Comparison of ENCODE assay signal across 9 mouse cellular contexts in genomic region chr2:136051688-136052289, GRCm38 (mm10). TPM values are rescaled to one million over a fixed set of nuclear protein-coding genes. Genes with fewer than 3 reads are reported as not detected.
DNase-seq lines count a peak whose midpoint lies in the region; ATAC-seq and TF ChIP-seq lines count a peak whose summit lies in the region.
"Had no signal": no experiment of that assay in that cellular context is flagged by ENCODE, and none has a peak within 500 bp of the region (broad histone marks: within the 10 kb centered on the region; RNA-seq: fewer than 3 reads in every experiment).

TSS of gene Lamp5 (plus strand) at chr2:136052239.

- DNase-seq in frontal cortex, adult 2 months (ENCODE audit: extremely low spot score in 1 of 2, low spot score in 1 of 2) = no peak
- DNase-seq in frontal cortex, postnatal 10 days (ENCODE audit: low spot score in 2 of 2) = no peak
- DNase-seq in limb, embryonic 14.5 days (ENCODE audit: low spot score) = no peak
- no peak for DNase-seq in lung, postnatal 4 days

- peak within 1 kb of the TSS; percentile 67 for H3K4me3 ChIP-seq in E14TG2a.4 (replicated peaks; ENCODE audit: low read length)
- H3K4me3 ChIP-seq in forebrain, embryonic 16.5 days (replicated peaks; ENCODE audit: low read length) = peak within 1 kb of the TSS; percentile 28
- peak within 1 kb of the TSS; percentile 22 for H3K4me3 ChIP-seq in limb, embryonic 14.5 days (replicated peaks; ENCODE audit: low read length)

- 2% methylated on average over 8 of the region's 8 CpGs for WGBS in forebrain, embryonic 16.5 days
- 4% methylated on average over 8 of the region's 8 CpGs for WGBS in limb, embryonic 14.5 days

- peaks cover 14% of the 10 kb centered on the region; the same call in 1 of the 2 replicates for H3K4me1 ChIP-seq in E14TG2a.4 (replicated peaks; ENCODE audit: low read depth, low read length)
- peaks cover 10% of the 10 kb centered on the region for H3K4me1 ChIP-seq in forebrain, embryonic 16.5 days (replicated peaks; ENCODE audit: control insufficient read depth, insufficient read depth, low read length)
- H3K4me1 ChIP-seq in limb, embryonic 14.5 days (ENCODE audit: control insufficient read depth, insufficient read depth, low read length) = peaks cover 8% of the 10 kb centered on the region

- H3K36me3 ChIP-seq in E14TG2a.4 (ENCODE audit: insufficient read depth, low read length) = no peaks in the 10 kb centered on the region
- H3K36me3 ChIP-seq in forebrain, embryonic 16.5 days (ENCODE audit: control insufficient read depth, insufficient read depth) = no peaks in the 10 kb centered on the region
- no peaks in the 10 kb centered on the region for H3K36me3 ChIP-seq in limb, embryonic 14.5 days (ENCODE audit: control insufficient read depth, insufficient read depth, low read length)

- no peak for TF ChIP-seq CTCF in E14TG2a.4 (conservative IDR thresholded peaks at IDR 0.05; ENCODE audit: low read length)

- H3K4me2 ChIP-seq in forebrain, embryonic 16.5 days (ENCODE audit: low read length) = peak within 1 kb of the TSS; percentile 53
- peak within 1 kb of the TSS; percentile 48 for H3K4me2 ChIP-seq in limb, embryonic 14.5 days (replicated peaks; ENCODE audit: low read depth, low read length, severe bottlenecking)

- H3K27me3 ChIP-seq in E14TG2a.4 (ENCODE audit: insufficient read depth, low read length) = peaks cover 47% of the 10 kb centered on the region
- H3K27me3 ChIP-seq in forebrain, embryonic 16.5 days (replicated peaks; ENCODE audit: control insufficient read depth, insufficient read depth, low read length) = no peaks in the 10 kb centered on the region
- peaks cover 11% of the 10 kb centered on the region; the same call in 1 of the 2 replicates for H3K27me3 ChIP-seq in limb, embryonic 14.5 days (ENCODE audit: control insufficient read depth, insufficient read depth, low read length)

- H3K27ac ChIP-seq in forebrain, embryonic 16.5 days (ENCODE audit: low read length) = no peak within 1 kb of the TSS
- no peak within 1 kb of the TSS for H3K27ac ChIP-seq in limb, embryonic 14.5 days (replicated peaks; ENCODE audit: low read depth, low read length)

- no peak for TF ChIP-seq POLR2A in limb, embryonic 14.5 days (IDR thresholded peaks at IDR 0.05; ENCODE audit: borderline replicate concordance, extremely low read depth, insufficient read depth, insufficient read length)

- H3K9ac ChIP-seq in forebrain, embryonic 16.5 days (replicated peaks; ENCODE audit: low read depth, low read length) = peak within 1 kb of the TSS; percentile 39; the same call in 1 of the 2 replicates
- 0 out of 2 replicates have a peak within 1 kb of the TSS, but pooled peaks have one; percentile 34 for H3K9ac ChIP-seq in limb, embryonic 14.5 days (ENCODE audit: low read depth, low read length, severe bottlenecking)

- peak; percentile 53 for ATAC-seq in forebrain, embryonic 16.5 days
- ATAC-seq in limb, embryonic 14.5 days (ENCODE audit: low FRiP score, low read depth) = no peak
- no peak for ATAC-seq in monocyte, adult 5-6 weeks (replicated peaks; ENCODE audit: insufficient number of reproducible peaks, low FRiP score, low TSS enrichment, poor library complexity, severe bottlenecking)
- ATAC-seq in megakaryocyte, adult 5-6 weeks (ENCODE audit: poor library complexity, severe bottlenecking) = no peak

- no peaks in the 10 kb centered on the region for H3K9me3 ChIP-seq in E14TG2a.4 (ENCODE audit: low read length)
- no peaks in the 10 kb centered on the region for H3K9me3 ChIP-seq in forebrain, embryonic 16.5 days (ENCODE audit: control insufficient read depth, low read length)
- H3K9me3 ChIP-seq in limb, embryonic 14.5 days (ENCODE audit: control insufficient read depth, low read length) = no peaks in the 10 kb centered on the region

RNA-seq across cellular contexts. Expression of gene Lamp5, which starts in this region (rescaled TPM):
- 199 and 282 TPM in 2 replicates for polyA plus RNA-seq in frontal cortex, adult 2 months (2012; rRNA removed)
- 0.97 and 1.4 TPM in 2 replicates for polyA plus RNA-seq in forebrain, embryonic 16.5 days (2015; fragmentation: Nextera tagmentation; extraction: Ambion mirVana)
- 1.4 and 1.5 TPM in 2 replicates for polyA plus RNA-seq in limb, embryonic 14.5 days (2012; rRNA removed)
- 0.32 and 0.89 TPM in 2 replicates for polyA plus RNA-seq in limb, embryonic 14.5 days (2014; fragmentation: Nextera tagmentation; extraction: Ambion mirVana)
- not detected in 3 replicates for total RNA-seq in monocyte, adult 5-6 weeks (2017)
- total RNA-seq in megakaryocyte, adult 5-6 weeks (2015) = not detected in 2 replicates
- total RNA-seq in megakaryocyte, adult 5-6 weeks (2017) = not detected in 2 replicates
- total RNA-seq: common myeloid progenitor, adult 5-6 weeks had no signal

Comparison
In these comparisons a context has a peak if more than half of its experiments do, and no peak if none do; other contexts are left out.
1. RNA of gene Lamp5 (polyA plus RNA-seq): 199 to 282 TPM in frontal cortex, adult 2 months; 0.32 to 1.5 TPM in limb, embryonic 14.5 days and 0.97 to 1.4 TPM in forebrain, embryonic 16.5 days; every median in the first group is over 10 times any median in the second.
2. Peak in every context shown above with its lines, with median percentiles within 50 percentile points of each other: H3K4me3 ChIP-seq.